Mouse (Mus musculus) retina, postnatal 1 day (tissue): ENCODE results near the gene Gm20388.

Experiments used
- DNase-seq: peaks from one replicate; pipeline ENCODE4 v3.0.0-alpha.2; 2012

Gm20388 gene

GRCm38 (mm10) chr8:124316466-124317136 lies 4406.0 kb downstream of the Gm20388 start:
- DNase-seq, result peak; percentile 30

GRCm38 (mm10) chr8:124317191-124317682 lies 4406.6 kb downstream of the Gm20388 start:
- no peak for DNase-seq

GRCm38 (mm10) chr8:124317821-124318220 lies 4407.2 kb downstream of the Gm20388 start:
- DNase-seq, result no peak

- no peak for DNase-seq
Measured at GRCm38 (mm10) chr8:124318612-124319315, 4408.1 kb downstream of the Gm20388 start.

GRCm38 (mm10) chr8:124319316-124319652 lies 4408.6 kb downstream of the Gm20388 start:
- no peak for DNase-seq

- no peak for DNase-seq
Measured at GRCm38 (mm10) chr8:124321227-124321840, 4410.7 kb downstream of the Gm20388 start.

- no peak for DNase-seq
Measured at GRCm38 (mm10) chr8:124323356-124323755, 4412.7 kb downstream of the Gm20388 start.

GRCm38 (mm10) chr8:124328259-124328658 lies 4417.6 kb downstream of the Gm20388 start:
- no peak for DNase-seq

GRCm38 (mm10) chr8:124329690-124330089 lies 4419.0 kb downstream of the Gm20388 start:
- peak; percentile 38 for DNase-seq

GRCm38 (mm10) chr8:124330433-124330832 lies 4419.8 kb downstream of the Gm20388 start:
- peak; percentile 11 for DNase-seq

- no peak for DNase-seq
Measured at GRCm38 (mm10) chr8:124331094-124331493, 4420.5 kb downstream of the Gm20388 start.

- DNase-seq, result no peak
Measured at GRCm38 (mm10) chr8:124331706-124332105, 4421.1 kb downstream of the Gm20388 start.

- DNase-seq, result no peak
Measured at GRCm38 (mm10) chr8:124336302-124336701, 4425.7 kb downstream of the Gm20388 start.

GRCm38 (mm10) chr8:124339742-124340141 lies 4429.1 kb downstream of the Gm20388 start:
- DNase-seq, result no peak

GRCm38 (mm10) chr8:124340360-124341068 lies 4429.9 kb downstream of the Gm20388 start:
- DNase-seq, result peak; percentile 37

GRCm38 (mm10) chr8:124343151-124343550 lies 4432.5 kb downstream of the Gm20388 start:
- no peak for DNase-seq

- DNase-seq, result no peak
Measured at GRCm38 (mm10) chr8:124343991-124344390, 4433.4 kb downstream of the Gm20388 start.

- no peak for DNase-seq
Measured at GRCm38 (mm10) chr8:124345098-124345497, 4434.5 kb downstream of the Gm20388 start.

GRCm38 (mm10) chr8:124346852-124347523 lies 4436.3 kb downstream of the Gm20388 start:
- DNase-seq, result peak; percentile 65

- DNase-seq, result no peak
Measured at GRCm38 (mm10) chr8:124348087-124348486, 4437.4 kb downstream of the Gm20388 start.

- DNase-seq, result peak; percentile 74
Measured at GRCm38 (mm10) chr8:124349663-124350062, 4439.0 kb downstream of the Gm20388 start.

- DNase-seq, result peak; percentile 16
Measured at GRCm38 (mm10) chr8:124351636-124352035, 4441.0 kb downstream of the Gm20388 start.

GRCm38 (mm10) chr8:124360911-124361310 lies 4450.3 kb downstream of the Gm20388 start:
- DNase-seq, result no peak
